Mouse (Mus musculus): ENCODE results near the gene 2010003K11Rik.

The 2010003K11Rik gene

DNA sequence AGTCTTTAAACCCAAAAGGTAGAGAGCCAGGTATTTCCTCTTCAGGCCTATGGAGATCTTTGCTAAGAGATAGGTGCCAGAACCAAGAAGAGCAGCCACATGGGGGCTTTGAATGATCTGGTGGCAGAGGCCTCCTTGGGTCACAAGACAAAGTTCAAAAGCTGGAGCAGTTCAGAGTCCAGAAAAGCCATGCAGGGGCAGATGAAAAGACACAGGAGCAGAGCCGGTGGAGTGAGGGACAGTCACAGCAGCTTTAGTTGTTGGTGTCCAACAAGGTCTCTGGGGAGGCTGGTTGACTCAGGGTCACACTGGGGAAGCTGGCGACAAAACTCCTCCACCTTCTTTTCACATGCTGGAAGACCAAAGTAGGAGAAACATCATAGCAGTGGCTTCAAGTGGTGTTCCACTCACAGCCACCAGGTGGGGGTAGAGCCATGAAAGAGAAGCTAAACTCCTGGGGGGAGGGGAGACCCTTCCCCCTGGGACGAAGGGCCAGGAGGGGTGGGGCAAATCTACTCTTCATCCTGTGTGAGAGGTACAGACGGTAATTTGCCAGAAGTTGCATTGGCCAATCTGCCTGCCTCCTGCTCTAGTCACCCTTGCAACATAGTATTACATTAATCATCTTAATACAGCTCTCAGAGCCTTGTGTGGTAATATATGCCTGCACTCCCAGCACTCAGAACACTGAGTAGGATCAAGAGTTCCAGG lies 965 bp downstream of the 2010003K11Rik start:
- in situ Hi-C loops (cut with MboI, MseI) = no loop called here

DNA sequence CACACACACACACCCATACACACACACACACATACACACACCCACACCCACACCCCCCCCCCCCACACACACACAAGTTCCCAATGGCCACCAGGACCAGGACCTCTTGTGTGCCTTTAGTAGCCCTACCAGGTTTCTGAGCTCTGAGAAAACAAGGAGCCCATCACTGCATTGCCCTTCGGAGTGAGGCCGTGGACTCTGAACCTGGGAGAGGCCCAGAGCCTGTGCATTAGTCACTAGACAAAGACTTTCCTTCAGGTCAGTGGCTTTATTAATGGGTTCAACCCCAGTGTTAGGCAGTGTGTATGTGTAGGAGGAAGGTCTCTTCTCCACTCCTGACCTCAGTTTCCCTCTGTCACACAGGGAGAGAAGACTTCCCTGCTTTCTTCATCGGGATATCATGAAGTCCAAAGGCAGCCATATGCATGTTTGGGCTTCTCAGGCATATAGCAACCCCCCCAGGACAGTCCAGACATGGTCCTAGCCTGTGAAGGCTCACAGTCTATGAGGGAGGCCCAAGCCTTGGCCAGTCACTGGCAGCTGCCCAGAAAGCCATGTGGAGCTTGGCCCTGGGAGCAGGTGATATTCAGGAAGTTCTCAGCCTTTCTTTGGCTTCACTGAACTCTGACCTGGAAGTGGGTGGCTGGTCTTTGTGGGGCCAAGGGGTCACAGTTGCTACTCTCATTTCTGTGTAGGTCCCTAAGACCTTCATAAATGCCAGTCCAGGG lies 1.7 kb downstream of the 2010003K11Rik start:
- in situ Hi-C loops (cut with MboI, MseI) = no loop called here

- in situ Hi-C loops (cut with MboI, MseI) = no loop called here
These were observed 2.6 kb downstream of the 2010003K11Rik start for GRCm38 (mm10) chr19:4495814-4496213.

- in situ Hi-C loops (cut with MboI, MseI) = loop anchor here in 1 of 2 experiments (5.0 kb wide), 1 partner anchor 78 kb away; no protein-coding TSS in a partner anchor
These were observed 3.7 kb downstream of the 2010003K11Rik start for GRCm38 (mm10) chr19:4494707-4495106.

DNA sequence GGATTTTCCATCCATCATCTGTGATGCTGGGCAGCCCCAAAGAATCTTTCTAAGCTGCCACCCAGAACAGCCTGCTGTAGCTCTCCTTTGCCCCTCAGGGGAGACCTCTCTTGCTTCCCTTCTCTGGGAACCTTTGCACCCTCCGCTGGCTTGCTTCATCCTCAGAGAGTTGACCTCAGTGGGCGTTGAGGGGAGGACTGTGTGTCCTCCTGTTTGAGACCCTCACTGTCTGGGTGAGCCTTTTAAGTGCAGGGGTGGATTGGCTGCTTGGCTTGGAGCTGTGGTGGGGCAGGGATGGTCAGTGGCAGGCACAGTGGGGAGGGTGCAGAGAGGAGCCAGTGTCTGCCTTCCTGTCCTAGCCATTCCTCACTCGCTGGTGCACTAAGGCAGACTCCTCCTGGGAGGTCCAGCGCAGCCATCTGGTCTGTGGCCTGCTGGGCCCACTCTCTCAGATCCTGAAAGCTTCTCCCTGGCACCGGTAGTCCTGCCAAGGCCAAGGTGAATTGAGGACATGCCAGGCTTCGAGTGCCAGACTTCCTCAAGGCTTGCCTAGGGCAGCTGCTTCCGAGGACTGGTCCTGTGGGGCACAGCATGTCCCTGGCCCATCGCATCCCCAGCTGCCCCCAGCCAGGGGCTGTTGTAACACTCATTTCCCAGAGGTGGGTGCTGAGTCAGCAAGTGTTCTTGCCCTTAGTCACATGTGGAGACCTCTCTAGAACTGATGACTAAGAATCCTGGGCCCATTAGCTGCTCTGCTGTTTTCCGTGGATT lies 5.7 kb downstream of the 2010003K11Rik start:
- in situ Hi-C loops (cut with MboI, MseI) = loop anchor here in 1 of 2 experiments (5.0 kb wide), 1 partner anchor 80 kb away; no protein-coding TSS in a partner anchor

GRCm38 (mm10) chr19:4491080-4491695 lies 7.2 kb downstream of the 2010003K11Rik start:
- in situ Hi-C loops (cut with MboI, MseI) = loop anchor here in 1 of 2 experiments (5.0 kb wide), 1 partner anchor 81 kb away; no protein-coding TSS in a partner anchor

GRCm38 (mm10) chr19:4487877-4488276 lies 10.5 kb downstream of the 2010003K11Rik start:
- in situ Hi-C loops (cut with MboI, MseI) = no loop called here

DNA sequence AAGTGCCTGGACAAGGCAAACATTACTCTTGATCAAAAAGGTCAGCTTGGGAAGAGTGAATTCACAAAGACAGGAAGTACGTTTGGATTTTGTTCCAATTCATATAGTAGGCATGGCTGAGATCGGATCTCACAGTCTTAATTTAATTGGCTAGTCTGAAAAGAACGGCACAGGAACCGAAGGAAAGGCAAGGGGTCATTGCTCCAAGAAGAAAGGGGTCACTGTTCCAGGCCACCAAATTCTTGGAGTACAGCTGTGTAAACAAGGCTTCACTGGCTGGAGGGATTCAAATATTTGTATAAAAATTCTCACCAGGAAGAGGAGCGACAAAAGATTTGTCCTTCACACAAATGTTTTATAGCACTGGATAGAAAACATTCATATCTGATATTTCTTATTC lies 13.4 kb downstream of the 2010003K11Rik start:
- in situ Hi-C loops (cut with MboI, MseI) = no loop called here

DNA sequence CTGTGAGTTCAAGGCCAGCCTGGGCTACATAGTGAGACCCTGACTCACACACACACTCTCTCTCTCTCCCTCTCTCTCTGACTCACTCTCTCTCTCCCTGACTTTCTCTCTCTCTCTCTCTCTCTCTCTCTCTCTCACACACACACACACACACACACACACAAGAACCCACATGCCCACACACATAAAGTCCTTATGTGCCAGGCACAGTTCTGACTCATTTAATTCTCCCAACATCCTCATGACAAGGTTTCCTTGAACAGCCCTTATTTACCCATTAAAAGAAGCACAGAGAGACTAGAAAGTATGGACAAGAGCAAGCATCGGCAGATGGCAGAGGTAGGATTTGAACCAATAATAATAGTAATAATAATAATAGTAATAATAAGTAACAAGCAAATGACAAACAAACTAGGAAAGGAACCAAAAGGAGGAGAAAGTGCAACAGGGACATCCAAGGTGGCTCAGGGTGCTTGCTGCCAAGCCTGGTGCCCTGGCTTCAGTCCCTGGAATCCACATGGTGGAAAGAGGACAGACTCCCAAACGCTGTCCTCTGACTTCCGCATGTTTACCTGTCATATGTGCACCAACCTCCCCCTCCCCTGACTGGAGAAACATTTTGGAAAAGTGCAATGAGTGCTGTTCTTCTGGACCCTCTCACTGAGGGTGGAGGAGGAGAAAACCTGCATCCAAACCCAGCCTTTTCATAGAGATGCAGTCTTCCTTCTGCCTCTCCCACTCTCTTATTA lies 16.1 kb downstream of the 2010003K11Rik start:
- in situ Hi-C loops (cut with MboI, MseI) = no loop called here

- in situ Hi-C loops (cut with MboI, MseI) = no loop called here
These were observed 17.1 kb downstream of the 2010003K11Rik start for GRCm38 (mm10) chr19:4481326-4481725.

- in situ Hi-C loops (cut with MboI, MseI) = no loop called here
These were observed 18.3 kb downstream of the 2010003K11Rik start for GRCm38 (mm10) chr19:4480041-4480440.

DNA sequence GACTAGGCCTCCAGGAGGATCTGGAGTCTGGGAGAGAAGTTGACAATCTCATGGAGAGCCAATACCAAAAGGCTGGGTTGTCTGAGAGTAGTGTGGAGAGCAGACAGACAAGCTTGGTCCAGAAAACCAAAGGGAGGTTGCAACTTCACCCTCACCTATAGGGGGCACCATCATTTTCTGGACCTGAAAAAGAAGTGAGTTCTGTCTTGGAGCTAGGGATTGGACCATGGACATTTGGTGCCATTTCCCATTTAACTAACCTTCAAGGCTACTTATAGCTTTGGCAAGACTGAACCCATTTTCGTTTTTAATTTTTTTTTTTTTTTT lies 20.2 kb downstream of the 2010003K11Rik start:
- in situ Hi-C loops (cut with MboI, MseI) = loop anchor here in 1 of 2 experiments (10.0 kb wide), 1 partner anchor 1507 kb away; the partner anchor contains the start of gene Slc22a20

GRCm38 (mm10) chr19:4477345-4478189 lies 20.8 kb downstream of the 2010003K11Rik start, which contains the start of gene Syt12:
Gene Syt12, minus strand, starts transcription at chr19:4477447.
- in situ Hi-C loops (cut with MboI, MseI) = loop anchor here in 1 of 2 experiments (10.0 kb wide), 1 partner anchor 1507 kb away; the partner anchor contains the start of gene Slc22a20

GRCm38 (mm10) chr19:4476601-4477257 lies 21.7 kb downstream of the 2010003K11Rik start:
- in situ Hi-C loops (cut with MboI, MseI) = loop anchor here in 1 of 2 experiments (10.0 kb wide), 1 partner anchor 1508 kb away; the partner anchor contains the start of gene Slc22a20

- in situ Hi-C loops (cut with MboI, MseI) = loop anchor here in 1 of 2 experiments (10.0 kb wide), 1 partner anchor 1509 kb away; the partner anchor contains the start of gene Slc22a20
These were observed 23.0 kb downstream of the 2010003K11Rik start for GRCm38 (mm10) chr19:4475224-4475925.

- in situ Hi-C loops (cut with MboI, MseI) = loop anchor here in 1 of 2 experiments (10.0 kb wide), 1 partner anchor 1510 kb away; the partner anchor contains the start of gene Slc22a20
These were observed 23.6 kb downstream of the 2010003K11Rik start for GRCm38 (mm10) chr19:4474739-4475138.

DNA sequence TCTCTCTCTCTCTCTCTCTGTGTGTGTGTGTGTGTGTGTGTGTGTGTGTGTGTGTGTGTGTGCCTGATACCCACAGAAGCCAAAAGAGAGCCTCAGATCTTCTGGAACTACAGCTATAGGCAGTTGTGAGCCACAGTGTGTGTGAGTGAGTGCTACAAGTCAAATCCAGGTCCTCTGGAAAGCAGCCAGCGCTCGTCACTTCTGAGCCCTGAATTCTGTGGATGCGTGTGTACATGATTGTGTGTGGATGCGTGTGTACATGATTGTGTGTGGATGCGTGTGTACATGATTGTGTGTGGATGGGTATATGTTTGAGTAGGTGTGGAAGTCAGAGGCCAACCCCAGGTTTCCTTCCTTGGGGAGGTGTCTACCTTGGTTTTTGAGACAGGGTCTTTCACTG lies 24.8 kb downstream of the 2010003K11Rik start:
- in situ Hi-C loops (cut with MboI, MseI) = loop anchor here in 1 of 2 experiments (10.0 kb wide), 1 partner anchor 1511 kb away; the partner anchor contains the start of gene Slc22a20

- in situ Hi-C loops (cut with MboI, MseI) = no loop called here
These were observed 30.0 kb downstream of the 2010003K11Rik start for GRCm38 (mm10) chr19:4468363-4468762.
